8 mouse cellular contexts compared by ENCODE assay signal in genomic region chr16:92697737-92698611, GRCm38 (mm10).
DNase-seq lines count a peak whose midpoint lies in the region; ATAC-seq lines count a peak whose summit lies in the region.

No protein-coding gene starts in this region.

- peak; percentile 30 for ATAC-seq in embryonic facial prominence, embryonic 15.5 days (ENCODE audit: insufficient number of reproducible peaks, low FRiP score, low TSS enrichment, low read depth)
- peak; percentile 16 for ATAC-seq in liver, embryonic 13.5 days (ENCODE audit: low read depth)
- peak; percentile 33; the same call in 1 of the 2 replicates for ATAC-seq in neural tube, embryonic 13.5 days (ENCODE audit: low read depth)

- H3K9me3 ChIP-seq in embryonic facial prominence, embryonic 15.5 days (replicated peaks): no peaks in the 10 kb centered on the region
- no peaks in the 10 kb centered on the region for H3K9me3 ChIP-seq in liver, embryonic 13.5 days (replicated peaks)
- no peaks in the 10 kb centered on the region for H3K9me3 ChIP-seq in neural tube, embryonic 13.5 days

- H3K4me2 ChIP-seq in embryonic facial prominence, embryonic 15.5 days (replicated peaks): peak overlapping the region; percentile 98
- peak overlapping the region; percentile 100 for H3K4me2 ChIP-seq in liver, embryonic 13.5 days
- H3K4me2 ChIP-seq in neural tube, embryonic 13.5 days: peak overlapping the region; percentile 85

- peaks cover 16% of the 10 kb centered on the region; the same call in 1 of the 2 replicates for H3K27me3 ChIP-seq in embryonic facial prominence, embryonic 15.5 days
- peaks cover 47% of the 10 kb centered on the region for H3K27me3 ChIP-seq in liver, embryonic 13.5 days
- H3K27me3 ChIP-seq in neural tube, embryonic 13.5 days: peaks cover 96% of the 10 kb centered on the region

- H3K9ac ChIP-seq in embryonic facial prominence, embryonic 15.5 days: peak overlapping the region; percentile 63
- peak overlapping the region; percentile 90 for H3K9ac ChIP-seq in liver, embryonic 13.5 days
- H3K9ac ChIP-seq in neural tube, embryonic 13.5 days: peak overlapping the region; percentile 68

- H3K4me3 ChIP-seq in embryonic facial prominence, embryonic 15.5 days (replicated peaks): peak overlapping the region; percentile 67
- peak overlapping the region; percentile 80 for H3K4me3 ChIP-seq in liver, embryonic 13.5 days (replicated peaks)
- peak overlapping the region; percentile 50 for H3K4me3 ChIP-seq in neural tube, embryonic 13.5 days

- peaks cover 44% of the 10 kb centered on the region for H3K4me1 ChIP-seq in embryonic facial prominence, embryonic 15.5 days
- H3K4me1 ChIP-seq in liver, embryonic 13.5 days (replicated peaks): peaks cover 72% of the 10 kb centered on the region
- peaks cover 45% of the 10 kb centered on the region for H3K4me1 ChIP-seq in neural tube, embryonic 13.5 days (replicated peaks)

- no peaks in the 10 kb centered on the region for H3K36me3 ChIP-seq in embryonic facial prominence, embryonic 15.5 days
- no peaks in the 10 kb centered on the region for H3K36me3 ChIP-seq in liver, embryonic 13.5 days
- H3K36me3 ChIP-seq in neural tube, embryonic 13.5 days: no peaks in the 10 kb centered on the region

- DNase-seq in cerebellum, adult 11-12 months: peak; percentile 6
- no peak for DNase-seq in cerebellum, adult 11 months
- DNase-seq in ES-CJ7 (ENCODE audit: low read depth, low spot score): peak; percentile 18
- peak; percentile 41 for DNase-seq in heart, postnatal 4 days
- no peak for DNase-seq in liver, embryonic 13.5 days
- no peak for DNase-seq in frontal cortex, adult 2 months (ENCODE audit: extremely low spot score in 1 of 2, low spot score in 1 of 2)

- WGBS in embryonic facial prominence, embryonic 15.5 days: 1% methylated on average over 48 of the region's 48 CpGs
- under 1% methylated on average over 48 of the region's 48 CpGs for WGBS in liver, embryonic 13.5 days (ENCODE audit: insufficient replicate concordance)
- WGBS in neural tube, embryonic 13.5 days: under 1% methylated on average over 48 of the region's 48 CpGs

- H3K27ac ChIP-seq in embryonic facial prominence, embryonic 15.5 days (replicated peaks): peak overlapping the region; percentile 92
- H3K27ac ChIP-seq in liver, embryonic 13.5 days: peak overlapping the region; percentile 92
- peak overlapping the region; percentile 62 for H3K27ac ChIP-seq in neural tube, embryonic 13.5 days (replicated peaks)

Comparison
In these comparisons a context has a peak if more than half of its experiments do, and no peak if none do; other contexts are left out.
1. DNase-seq: peak in cerebellum, adult 11-12 months (single experiment), ES-CJ7 (single experiment) and heart, postnatal 4 days (single experiment); none in cerebellum, adult 11 months (single experiment), liver, embryonic 13.5 days (single experiment) and frontal cortex, adult 2 months (0 of 2).
2. Peak in every context shown above with its lines, with median percentiles within 50 percentile points of each other: ATAC-seq, H3K27ac ChIP-seq, H3K4me2 ChIP-seq, H3K4me3 ChIP-seq and H3K9ac ChIP-seq.